Mouse (Mus musculus) ES-E14 (cell line): ENCODE data around the gene Zdhhc14. TPM values are rescaled to one million over a fixed set of nuclear protein-coding genes. Genes with fewer than 3 reads are reported as not detected.

Source experiments
- DNase-seq: peaks from one replicate; pipeline ENCODE4 v3.0.0-alpha.2; 2013; ENCODE audit warnings: low read depth, low spot score
- H3K27ac ChIP-seq: 2 replicates; pipeline ENCODE4 v1.5.1; 2012; ENCODE audit warnings: low read depth, mild to moderate bottlenecking, low read length, moderate library complexity, mixed read lengths; ENCODE audit not compliant: poor library complexity, insufficient read depth, severe bottlenecking
- H3K36me3 ChIP-seq: 2 replicates; pipeline ENCODE4 v1.6.1; 2012; ENCODE audit warnings: mild to moderate bottlenecking, low read length, moderate library complexity, mixed read lengths; ENCODE audit not compliant: control insufficient read depth, poor library complexity, insufficient read depth, severe bottlenecking
- H3K4me1 ChIP-seq, 2 experiments: fragments of 150-350 bp in 1 of 2; sonication (generic) in 1 of 2; 2 replicates each; pipeline ENCODE4 v1.6.1; 2012; ENCODE audit warnings: low read length in 2 of 2, mild to moderate bottlenecking in 1 of 2, mixed read lengths in 1 of 2; ENCODE audit not compliant: control insufficient read depth in 2 of 2, insufficient read depth in 2 of 2, poor library complexity in 1 of 2
- H3K4me3 ChIP-seq, 2 experiments: fragments of 150-350 bp in 1 of 2; sonication (generic) in 1 of 2; 2 replicates each; pipeline ENCODE4 v1.5.1; 2012; ENCODE audit warnings: low read length in 2 of 2, low read depth in 1 of 2, mild to moderate bottlenecking in 1 of 2, mixed read lengths in 1 of 2; ENCODE audit not compliant: insufficient read depth in 1 of 2, poor library complexity in 1 of 2, severe bottlenecking in 1 of 2
- H3K9ac ChIP-seq: 2 replicates; pipeline ENCODE4 v1.6.1; 2012; ENCODE audit warnings: low read depth, mild to moderate bottlenecking, low read length, mixed read lengths; ENCODE audit not compliant: poor library complexity, insufficient read depth, severe bottlenecking
- H3K9me3 ChIP-seq: fragments of 150-350 bp; sonication (generic); 2 replicates; pipeline ENCODE4 v1.6.1; 2012; ENCODE audit warnings: low read depth, mild to moderate bottlenecking, low read length; ENCODE audit not compliant: control insufficient read depth, insufficient read depth
- CHD2 ChIP-seq: IDR thresholded peaks from 2 replicates; pipeline ENCODE4 v1.6.1; 2014; ENCODE audit warnings: mild to moderate bottlenecking, low read depth, low read length, inconsistent platforms
- HCFC1 ChIP-seq: IDR thresholded peaks from 2 replicates; pipeline ENCODE4 v1.6.1; 2012; ENCODE audit warnings: low read length, inconsistent platforms, borderline replicate concordance; ENCODE audit not compliant: insufficient read depth
- MAFK ChIP-seq: IDR thresholded peaks from 2 replicates; pipeline ENCODE4 v1.6.1; 2014; ENCODE audit warnings: mild to moderate bottlenecking, low read depth, low read length, inconsistent platforms; ENCODE audit not compliant: insufficient read depth
- ZC3H11A ChIP-seq: IDR thresholded peaks from 2 replicates; pipeline ENCODE4 v1.6.1; 2012; ENCODE audit warnings: low read depth, mild to moderate bottlenecking, inconsistent platforms, low read length, borderline replicate concordance
- ZNF384 ChIP-seq: IDR thresholded peaks from 2 replicates; pipeline ENCODE4 v1.6.1; 2012; ENCODE audit warnings: low read depth, low read length, inconsistent platforms
- in situ Hi-C, 2 experiments: fragments of 600-800 bp; cut with MboI; formaldehyde crosslinking; loops; one replicate each; pipeline ENCODE4 v1.15.1; 2025; ENCODE audit warnings: low sequenced_read_pairs in 2 of 2, inconsistent platforms in 1 of 2; ENCODE audit not compliant: unreplicated experiment in 2 of 2
- total RNA-seq: library from RNA; depleted of rRNA; stranded (reverse); fragments of 300-350 nt; gene quantifications from 2 replicates; pipeline ENCODE4 v1.2.3, GENCODE M21; 2012; rRNA removed

The Zdhhc14 gene
- total RNA-seq, 1 experiment, result 0.76 TPM

- TF ChIP-seq ZNF384 (no peak), MAFK (no peak), HCFC1 (no peak), ZC3H11A (no peak), CHD2 (no peak)
- H3K9ac ChIP-seq, result no peak overlapping the region
- no peak overlapping the region for H3K4me3 ChIP-seq
- DNase-seq, result no peak
- H3K4me1 ChIP-seq, result no peaks in the 10 kb centered on the region
- H3K36me3 ChIP-seq, result no peaks in the 10 kb centered on the region
- in situ Hi-C loops, result no loop called here
- no peak overlapping the region for H3K27ac ChIP-seq
- no peaks in the 10 kb centered on the region for H3K9me3 ChIP-seq
These were observed 307.9 kb downstream of the Zdhhc14 start for GRCm38 (mm10) chr17:5800254-5800653.

GRCm38 (mm10) chr17:5800824-5801560 is 308.6 kb downstream of the Zdhhc14 start:
- no peak overlapping the region for H3K27ac ChIP-seq

GRCm38 (mm10) chr17:5801761-5802655 is 309.7 kb downstream of the Zdhhc14 start:
- H3K4me1 ChIP-seq, result no peaks in the 10 kb centered on the region
- H3K27ac ChIP-seq, result no peak overlapping the region
- DNase-seq, result no peak
- TF ChIP-seq CHD2, result no peak
- no peak overlapping the region for H3K4me3 ChIP-seq
- H3K9ac ChIP-seq, result no peak overlapping the region
- in situ Hi-C loops, result no loop called here
- H3K9me3 ChIP-seq, result no peaks in the 10 kb centered on the region
- H3K36me3 ChIP-seq, result no peaks in the 10 kb centered on the region

More at GRCm38 (mm10) chr17:5800824-5801560, 308.6 kb downstream of the Zdhhc14 start:
- in situ Hi-C loops, result no loop called here
- no peak for DNase-seq
- TF ChIP-seq ZNF384 (no peak), HCFC1 (no peak), ZC3H11A (no peak), MAFK (no peak), CHD2 (no peak)
- Histone ChIP-seq H3K4me3 (no peak overlapping the region), H3K9me3 (no peaks in the 10 kb centered on the region), H3K36me3 (no peaks in the 10 kb centered on the region), H3K4me1 (no peaks in the 10 kb centered on the region), H3K9ac (no peak overlapping the region)

DNA sequence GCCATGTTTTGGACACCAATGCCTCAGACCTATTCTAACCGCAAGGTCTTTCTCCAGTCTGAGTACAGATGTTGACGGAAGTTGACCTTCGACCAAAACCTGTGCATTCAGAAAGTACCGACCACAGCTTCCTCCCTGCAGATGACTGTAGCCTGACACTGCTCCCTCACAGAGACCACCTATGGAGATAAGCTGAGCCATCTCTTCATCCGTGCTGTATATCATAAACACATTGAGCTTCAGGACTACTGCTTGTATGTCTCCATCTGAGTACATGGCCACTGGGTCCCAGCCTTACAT is 310.2 kb downstream of the Zdhhc14 start:
- no peak for TF ChIP-seq ZNF384
- no peak for TF ChIP-seq ZC3H11A
- TF ChIP-seq CHD2, result no peak
- TF ChIP-seq HCFC1, result no peak
- no peak for TF ChIP-seq MAFK
- DNase-seq, result no peak
- in situ Hi-C loops, result no loop called here

More for the DNA sequence above, 310.2 kb downstream of the Zdhhc14 start:
- H3K36me3 ChIP-seq, result no peaks in the 10 kb centered on the region
- no peak overlapping the region for H3K4me3 ChIP-seq
- no peaks in the 10 kb centered on the region for H3K4me1 ChIP-seq
- no peak overlapping the region for H3K27ac ChIP-seq
- no peaks in the 10 kb centered on the region for H3K9me3 ChIP-seq
- no peak overlapping the region for H3K9ac ChIP-seq

Other genes starting within 250 kb of the Zdhhc14 start
- gene Ldhal6b, start 73.8 kb upstream of the Zdhhc14 start, total RNA-seq, result 2.1 and 2.5 TPM in 2 replicates
- gene Tmem242, start 52.3 kb upstream of the Zdhhc14 start, total RNA-seq, result 42.5 and 61.6 TPM in 2 replicates